Mouse (Mus musculus) kidney, postnatal 0 days (tissue): Measurements from ENCODE around the gene Ugt1a10. TPM values are rescaled to one million over a fixed set of nuclear protein-coding genes. Genes with fewer than 3 reads are reported as not detected.

Source experiments
- ATAC-seq: fragments of 200-750 bp; cut with Nextera tagmentation; replicated peaks from 2 replicates; pipeline ENCODE4 v1.8.0; 2017; ENCODE audit warnings: low read depth, moderate number of reproducible peaks, moderate TSS enrichment, moderate library complexity; ENCODE audit not compliant: low FRiP score
- DNase-seq: peaks from one replicate; pipeline ENCODE4 v3.0.0-alpha.2; 2016; ENCODE audit warnings: low spot score
- H3K27ac ChIP-seq: fragments of 300-500 bp; sonication (generic); 2 replicates; pipeline ENCODE4 v1.5.1; 2014; ENCODE audit warnings: mild to moderate bottlenecking
- H3K27me3 ChIP-seq: fragments of 300-500 bp; sonication (generic); 2 replicates; pipeline ENCODE4 v1.6.1; 2014; ENCODE audit warnings: low read length, mixed read lengths; ENCODE audit not compliant: insufficient read depth
- H3K36me3 ChIP-seq: fragments of 300-500 bp; sonication (generic); 2 replicates; pipeline ENCODE4 v1.6.1; 2014; ENCODE audit warnings: low read length, mixed read lengths; ENCODE audit not compliant: insufficient read depth
- H3K4me1 ChIP-seq: fragments of 300-500 bp; sonication (generic); replicated peaks from 2 replicates; pipeline ENCODE4 v1.6.1; 2014; ENCODE audit warnings: antibody characterized with exemption, low read length, mixed read lengths; ENCODE audit not compliant: insufficient read depth
- H3K4me2 ChIP-seq: fragments of 300-500 bp; sonication (generic); 2 replicates; pipeline ENCODE4 v1.6.1; 2014; ENCODE audit warnings: mild to moderate bottlenecking, low read length, moderate library complexity, mixed read lengths
- H3K4me3 ChIP-seq: fragments of 300-500 bp; sonication (generic); replicated peaks from 2 replicates; pipeline ENCODE4 v1.5.1; 2014; ENCODE audit warnings: low read depth, low read length
- H3K9ac ChIP-seq: fragments of 300-500 bp; sonication (generic); 2 replicates; pipeline ENCODE4 v1.6.1; 2014; ENCODE audit warnings: low read depth, low read length
- H3K9me3 ChIP-seq: fragments of 300-500 bp; sonication (generic); replicated peaks from 2 replicates; pipeline ENCODE4 v1.6.1; 2016; ENCODE audit warnings: low read length, inconsistent platforms, mixed read lengths
- CTCF ChIP-seq: IDR thresholded peaks from 2 replicates; pipeline ENCODE4 v1.5.1; 2016; ENCODE audit warnings: antibody characterized with exemption, low read depth, mild to moderate bottlenecking, moderate library complexity
- WGBS: fragments of 180-500 bp; shearing (Covaris S2); extraction: QIAGEN DNeasy Blood & Tissue Kit; methylation state at CpG from one replicate; pipeline ENCODE4 v1.1.7; 2014; 5-methylcytosine and 5-hydroxymethylcytosine counted together
- polyA plus RNA-seq: library from polyadenylated mRNA; unstranded; fragments of >200 nt; fragmentation: Nextera tagmentation; extraction: Ambion mirVana; gene quantifications from 2 replicates; pipeline ENCODE4 v1.2.1, GENCODE M21; 2015

Ugt1a10 gene
- polyA plus RNA-seq, 1 experiment from 2014 or later: 52.3 TPM

DNA sequence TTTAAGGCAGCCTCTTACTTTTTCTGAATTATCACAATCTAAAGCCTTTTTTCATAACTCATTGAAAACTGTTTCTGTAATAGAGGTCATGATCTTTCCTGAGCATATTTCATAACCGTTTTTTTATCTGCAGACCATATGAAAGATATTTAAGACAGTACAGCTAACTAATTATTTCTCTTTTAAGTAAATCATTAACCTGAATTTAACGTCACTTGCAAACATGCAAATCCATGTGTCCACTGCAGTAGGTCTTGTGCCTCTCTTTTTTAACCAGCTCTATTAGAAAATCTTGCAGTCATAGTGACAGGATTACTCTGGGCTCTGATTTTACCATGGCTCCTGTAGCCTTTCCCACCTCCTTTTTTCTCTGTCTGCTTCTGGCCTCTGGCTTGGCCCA lies 15.3 kb downstream of the Ugt1a10 start, which contains the start of gene Ugt1a9:
TSS of gene Ugt1a9 (plus strand) at position 306 of the 400 bp plus-strand sequence.
- Histone ChIP-seq H3K4me3 (no peak within 1 kb of the TSS), H3K9ac (no peak within 1 kb of the TSS), H3K27ac (no peak within 1 kb of the TSS), H3K27me3 (no peaks in the 10 kb centered on the region), H3K36me3 (no peaks in the 10 kb centered on the region), H3K4me2 (no peak within 1 kb of the TSS), H3K4me1 (no peaks in the 10 kb centered on the region), H3K9me3 (no peaks in the 10 kb centered on the region)
- DNase-seq (no peak), ATAC-seq (no peak)
- TF ChIP-seq CTCF: no peak
- 67% methylated on average over 2 of the region's 2 CpGs for WGBS

DNA sequence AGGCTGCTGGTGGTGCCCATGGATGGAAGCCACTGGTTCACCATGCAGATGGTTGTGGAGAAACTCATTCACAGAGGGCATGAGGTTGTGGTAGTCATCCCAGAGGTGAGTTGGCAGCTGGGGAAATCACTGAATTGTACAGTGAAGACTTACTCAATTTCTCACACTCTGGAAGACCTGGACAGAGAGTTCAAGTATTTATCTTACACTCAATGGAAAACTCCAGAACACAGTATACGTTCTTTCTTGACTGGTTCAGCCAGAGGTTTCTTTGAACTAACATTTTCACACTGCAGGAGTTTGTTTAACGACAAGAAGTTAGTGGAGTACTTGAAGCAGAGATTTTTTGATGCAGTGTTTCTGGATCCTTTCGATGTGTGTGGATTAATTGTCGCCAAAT lies 15.7 kb downstream of the Ugt1a10 start:
- H3K27me3 ChIP-seq: no peaks in the 10 kb centered on the region
- no peaks in the 10 kb centered on the region for H3K9me3 ChIP-seq
- H3K4me1 ChIP-seq: no peaks in the 10 kb centered on the region
- no peak overlapping the region for H3K9ac ChIP-seq
- no peak overlapping the region for H3K4me3 ChIP-seq
- ATAC-seq (no peak), DNase-seq (no peak)
- 74% methylated on average over 4 of the region's 4 CpGs for WGBS
- TF ChIP-seq CTCF: no peak
- H3K36me3 ChIP-seq: no peaks in the 10 kb centered on the region
- no peak overlapping the region for H3K27ac ChIP-seq
- H3K4me2 ChIP-seq: no peak overlapping the region

DNA sequence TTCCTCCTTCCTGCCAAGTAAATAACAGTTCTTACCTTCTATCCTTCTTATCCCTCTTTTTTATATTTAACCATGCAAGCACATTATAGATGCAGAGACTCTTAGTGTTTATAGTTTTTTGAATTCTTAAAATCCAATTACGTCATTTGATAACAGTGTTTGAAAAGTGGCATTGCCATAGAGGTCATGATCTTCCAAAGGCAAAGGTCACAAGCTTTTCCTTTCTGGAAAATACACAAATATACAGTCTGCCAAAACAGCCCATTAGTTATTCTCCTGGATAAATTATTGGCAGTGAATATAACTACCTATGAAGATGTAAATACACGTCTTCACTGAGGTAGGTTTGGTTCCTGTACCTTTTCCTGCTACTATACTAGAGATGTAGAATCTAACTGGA lies 19.3 kb downstream of the Ugt1a10 start:
- Histone ChIP-seq H3K9me3 (no peaks in the 10 kb centered on the region), H3K36me3 (no peaks in the 10 kb centered on the region), H3K4me2 (no peak overlapping the region), H3K4me1 (no peaks in the 10 kb centered on the region), H3K9ac (no peak overlapping the region), H3K27me3 (no peaks in the 10 kb centered on the region), H3K27ac (no peak overlapping the region), H3K4me3 (no peak overlapping the region)
- no peak for TF ChIP-seq CTCF
- WGBS: 83% methylated on average over 2 of the region's 2 CpGs
- DNase-seq (no peak), ATAC-seq (no peak)

DNA sequence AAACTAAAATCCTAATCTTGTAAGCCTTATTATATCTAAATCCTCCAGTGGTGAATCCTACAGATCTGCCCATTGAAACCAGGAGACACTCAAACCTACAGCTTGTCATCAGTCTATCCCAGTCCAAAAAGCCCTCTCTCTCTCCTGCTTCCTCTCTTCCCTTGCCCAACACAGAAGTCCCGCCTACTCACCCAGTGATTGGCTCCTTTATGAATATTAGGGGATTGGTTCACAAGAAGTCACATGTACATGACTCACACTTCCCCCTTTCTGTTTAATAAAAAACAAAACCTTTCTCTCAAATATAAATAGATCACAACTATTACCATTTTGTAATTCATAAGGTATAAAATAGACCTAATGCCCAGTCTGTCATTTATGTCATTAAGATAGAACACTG lies 21.9 kb downstream of the Ugt1a10 start:
- ATAC-seq (no peak), DNase-seq (no peak)
- no peaks in the 10 kb centered on the region for H3K36me3 ChIP-seq
- H3K9me3 ChIP-seq: no peaks in the 10 kb centered on the region
- no peak overlapping the region for H3K9ac ChIP-seq
- WGBS: 80% methylated on average over 1 of the region's 1 CpGs
- no peaks in the 10 kb centered on the region for H3K27me3 ChIP-seq
- no peak overlapping the region for H3K4me3 ChIP-seq
- H3K4me1 ChIP-seq: no peaks in the 10 kb centered on the region
- H3K4me2 ChIP-seq: no peak overlapping the region
- H3K27ac ChIP-seq: no peak overlapping the region
- no peak for TF ChIP-seq CTCF

DNA sequence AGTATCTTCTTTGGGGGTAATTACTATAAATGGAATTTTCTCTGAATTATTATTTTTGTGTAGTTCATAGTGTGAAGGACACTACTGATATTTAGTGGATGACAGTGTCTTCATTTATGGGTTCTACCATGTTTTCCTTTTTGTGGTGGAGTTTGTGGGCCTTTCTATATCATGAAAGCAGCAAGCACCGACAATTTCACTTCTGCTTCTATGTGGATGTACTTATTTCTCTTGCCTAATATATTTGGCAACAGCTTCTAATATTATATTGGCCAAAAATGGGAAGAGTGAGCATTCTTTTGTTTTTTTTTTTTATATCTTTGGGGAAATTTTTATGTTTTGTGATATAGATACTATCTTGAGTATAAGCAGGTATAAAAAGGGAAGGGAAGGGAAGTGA lies 26.5 kb downstream of the Ugt1a10 start:
- no peak for TF ChIP-seq CTCF
- no peak for ATAC-seq

DNA sequence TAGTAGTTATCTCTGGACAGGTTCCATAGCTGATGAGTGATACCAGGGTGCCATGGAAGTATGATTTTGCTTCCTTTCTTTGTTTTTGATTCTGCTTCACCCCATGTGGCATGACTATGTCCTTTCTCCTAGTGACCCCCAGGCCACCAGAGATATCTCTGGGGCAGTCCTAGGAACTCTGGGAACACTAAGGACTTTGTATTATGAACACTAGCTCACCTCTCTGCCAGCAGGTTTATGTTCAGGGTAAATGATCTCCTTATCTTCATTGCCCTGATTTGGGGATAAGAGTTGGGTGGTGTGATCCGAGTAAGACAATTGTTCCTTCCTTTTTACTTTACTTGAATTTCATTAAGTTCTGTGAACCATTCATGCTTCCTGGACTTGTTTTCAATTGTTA lies 30.9 kb downstream of the Ugt1a10 start:
- Histone ChIP-seq H3K4me2 (no peak overlapping the region), H3K27me3 (no peaks in the 10 kb centered on the region), H3K27ac (no peak overlapping the region), H3K9me3 (no peaks in the 10 kb centered on the region), H3K4me1 (no peaks in the 10 kb centered on the region), H3K4me3 (no peak overlapping the region), H3K9ac (no peak overlapping the region), H3K36me3 (no peaks in the 10 kb centered on the region)
- no peak for TF ChIP-seq CTCF
- ATAC-seq (no peak), DNase-seq (no peak)
- 78% methylated on average over 1 of the region's 1 CpGs for WGBS

More for the DNA sequence above, 26.5 kb downstream of the Ugt1a10 start:
- Histone ChIP-seq H3K4me1 (no peaks in the 10 kb centered on the region), H3K4me2 (no peak overlapping the region), H3K27me3 (no peaks in the 10 kb centered on the region), H3K9ac (no peak overlapping the region), H3K9me3 (no peaks in the 10 kb centered on the region), H3K27ac (no peak overlapping the region), H3K4me3 (no peak overlapping the region), H3K36me3 (no peaks in the 10 kb centered on the region)
- WGBS: 87% methylated on average over 1 of the region's 1 CpGs
- DNase-seq: no peak

DNA sequence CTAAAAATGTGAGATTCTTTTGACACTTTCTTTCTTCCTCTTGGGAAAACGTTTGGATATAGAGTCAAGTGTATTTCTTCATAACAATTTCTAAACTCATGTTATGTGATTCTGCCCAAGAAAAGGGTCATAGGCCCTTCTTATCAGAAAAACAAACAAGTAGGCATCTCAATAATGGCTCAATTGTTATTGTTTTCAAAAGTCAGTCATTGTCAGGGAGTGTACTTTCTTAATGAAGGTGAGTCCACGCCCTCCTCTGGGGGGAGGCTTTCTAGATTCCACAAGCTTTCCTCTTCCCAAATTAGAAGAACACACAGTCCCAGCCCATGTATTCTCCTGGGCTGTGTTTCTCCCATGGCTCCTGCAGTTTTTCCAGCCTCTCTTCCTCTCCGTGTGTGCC lies 32.3 kb downstream of the Ugt1a10 start, which contains the start of gene Ugt1a8:
TSS of gene Ugt1a8 (plus strand) at position 301 of the 400 bp plus-strand sequence.
- no peak for TF ChIP-seq CTCF
- 60% methylated on average over 3 of the region's 3 CpGs for WGBS
- Histone ChIP-seq H3K27ac (no peak within 1 kb of the TSS), H3K36me3 (no peaks in the 10 kb centered on the region), H3K4me2 (no peak within 1 kb of the TSS), H3K9me3 (no peaks in the 10 kb centered on the region), H3K4me3 (no peak within 1 kb of the TSS), H3K9ac (no peak within 1 kb of the TSS), H3K4me1 (no peaks in the 10 kb centered on the region), H3K27me3 (no peaks in the 10 kb centered on the region)
- ATAC-seq (no peak), DNase-seq (no peak)
